Mouse (Mus musculus): ENCODE results near the gene Olfr429.

GRCm38 (mm10) chr1:174121062-174121461 is 36.9 kb downstream of the Olfr429 start, which contains the start of gene Olfr231:
- TF ChIP-seq TAL1 (IDR thresholded peaks at IDR 0.05; ENCODE audit: low read length) (no peak), GATA1 (IDR thresholded peaks at IDR 0.05; ENCODE audit: low read length) (no peak)
